Mouse (Mus musculus): Measurements from ENCODE around the gene Abl2. TPM values are rescaled to one million over a fixed set of nuclear protein-coding genes. Genes with fewer than 3 reads are reported as not detected.
"Not testable (repeated sequence)": the region's sequence is repeated elsewhere in the genome, so short reads cannot be mapped to it uniquely, and the experiment has no call there.

Gene Abl2
- total RNA-seq (2014; rRNA removed), result 27.1 and 32.9 TPM in 2 replicates
- polyA plus RNA-seq (2015; fragmentation: Nextera tagmentation; extraction: Ambion mirVana), result 4.4 and 4.5 TPM in 2 replicates

DNA sequence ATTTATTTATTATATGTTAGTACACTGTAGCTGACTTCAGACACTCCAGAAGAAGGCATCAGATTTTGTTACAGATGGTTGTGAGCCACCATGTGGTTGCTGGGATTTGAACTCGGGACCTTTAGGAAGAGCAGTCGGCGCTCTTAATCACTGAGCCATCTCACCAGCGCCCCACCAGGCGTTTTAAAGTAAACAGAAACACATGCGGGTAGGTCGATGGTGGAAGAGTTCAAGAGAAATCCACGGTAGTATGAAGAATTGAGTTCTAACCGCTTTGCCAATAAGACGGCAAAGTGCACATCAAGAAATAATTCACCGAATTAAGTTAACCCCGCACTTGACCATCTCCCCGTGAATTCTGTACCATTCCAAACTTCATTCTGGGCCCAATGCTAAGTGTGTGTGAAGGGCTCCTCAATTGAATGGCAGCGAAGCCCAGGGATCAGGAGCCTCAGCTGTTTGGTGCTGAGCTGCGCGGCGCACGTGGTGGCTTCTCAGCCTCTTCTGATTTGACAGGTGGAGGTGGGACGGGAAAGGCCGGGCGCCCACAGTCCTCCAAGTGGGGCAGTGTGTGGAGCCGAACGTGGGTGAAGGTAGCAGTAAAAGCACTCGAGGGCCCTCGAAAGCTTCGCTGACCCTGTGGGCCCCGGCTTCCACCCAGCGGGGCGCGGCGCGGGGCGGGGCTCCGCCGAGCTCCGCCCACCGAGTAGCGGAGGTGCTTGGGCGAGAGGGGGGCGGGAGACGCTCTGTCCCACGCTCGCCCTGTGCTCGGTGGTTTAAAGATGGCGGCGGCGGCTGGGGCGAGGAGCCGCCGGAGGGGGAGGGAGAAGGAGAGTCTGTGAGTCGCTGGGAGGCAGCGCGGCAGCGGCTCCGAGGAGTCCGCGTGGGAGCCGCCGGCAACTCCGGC lies at the start of gene Abl2:
Abl2 (plus strand) TSS at position 763 of the 907 bp plus-strand sequence.
- peak within 1 kb of the TSS; percentile 99 for H3K27ac ChIP-seq
- H3K9ac ChIP-seq (replicated peaks; ENCODE audit: low read length), result peak within 1 kb of the TSS; percentile 99
- H3K4me2 ChIP-seq (ENCODE audit: low read depth, low read length), result peak within 1 kb of the TSS; percentile 70
- peak within 1 kb of the TSS; percentile 97 for H3K4me3 ChIP-seq (ENCODE audit: low read length)
- peaks cover 7% of the 10 kb centered on the region; the same call in 1 of the 2 replicates for H3K4me1 ChIP-seq (ENCODE audit: insufficient read depth, low read length)
- no peak; the same call in 1 of the 2 replicates for TF ChIP-seq CTCF (IDR thresholded peaks at IDR 0.05; ENCODE audit: low read depth)
- H3K9me3 ChIP-seq (ENCODE audit: low read length), result no peaks in the 10 kb centered on the region
- ATAC-seq, result peak; percentile 97
- H3K27me3 ChIP-seq (ENCODE audit: insufficient read depth, low read length), result no peaks in the 10 kb centered on the region
- 10% methylated on average over 45 of the region's 60 CpGs for WGBS
- DNase-seq (ENCODE audit: low spot score), result peak; percentile 94
- no peaks in the 10 kb centered on the region for H3K36me3 ChIP-seq (ENCODE audit: insufficient read depth, low read length)

DNA sequence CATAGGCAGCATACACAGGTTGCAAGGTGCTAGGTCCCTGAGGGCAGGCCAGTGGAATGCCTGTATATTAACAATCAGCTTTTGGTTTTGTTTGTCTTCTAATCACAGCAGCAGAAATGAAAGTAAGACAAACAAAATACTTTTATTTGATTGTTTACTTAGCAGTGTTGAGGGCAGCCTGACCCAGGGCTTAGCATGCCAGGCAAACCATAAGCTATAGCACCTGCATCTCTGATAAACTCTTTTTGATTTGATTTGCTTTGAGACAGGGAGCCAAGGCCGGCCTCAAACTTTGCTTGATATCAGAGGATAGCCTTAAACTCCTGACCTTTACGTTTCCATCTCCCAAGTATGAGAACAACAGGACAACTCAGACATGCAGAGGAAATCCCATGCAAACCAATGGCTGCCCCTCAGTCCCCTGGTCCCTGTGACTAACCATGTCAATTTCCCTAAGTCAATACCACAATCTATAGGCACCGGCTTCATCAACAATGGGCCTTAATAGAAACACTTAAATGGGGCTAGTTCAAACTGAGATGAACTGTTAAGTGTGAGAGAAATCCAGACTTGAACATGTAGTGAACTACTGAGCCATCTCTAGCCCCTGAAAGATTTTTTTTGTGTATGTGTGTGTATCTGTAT lies 38.3 kb upstream of the Abl2 start:
- Histone ChIP-seq H3K4me2 (ENCODE audit: low read depth, low read length) (no peak overlapping the region), H3K27ac (no peak overlapping the region), H3K4me3 (ENCODE audit: low read length) (no peak overlapping the region), H3K4me1 (ENCODE audit: insufficient read depth, low read length) (no peaks in the 10 kb centered on the region; the same call in 1 of the 2 replicates), H3K9me3 (ENCODE audit: low read length) (no peaks in the 10 kb centered on the region), H3K9ac (replicated peaks; ENCODE audit: low read length) (no peak overlapping the region), H3K36me3 (ENCODE audit: insufficient read depth, low read length) (no peaks in the 10 kb centered on the region), H3K27me3 (ENCODE audit: insufficient read depth, low read length) (no peaks in the 10 kb centered on the region)
- TF ChIP-seq CTCF (IDR thresholded peaks at IDR 0.05; ENCODE audit: low read depth), result no peak
- ATAC-seq (no peak), DNase-seq (ENCODE audit: low spot score) (no peak)
- WGBS, result 89% methylated on average over 3 of the region's 3 CpGs

DNA sequence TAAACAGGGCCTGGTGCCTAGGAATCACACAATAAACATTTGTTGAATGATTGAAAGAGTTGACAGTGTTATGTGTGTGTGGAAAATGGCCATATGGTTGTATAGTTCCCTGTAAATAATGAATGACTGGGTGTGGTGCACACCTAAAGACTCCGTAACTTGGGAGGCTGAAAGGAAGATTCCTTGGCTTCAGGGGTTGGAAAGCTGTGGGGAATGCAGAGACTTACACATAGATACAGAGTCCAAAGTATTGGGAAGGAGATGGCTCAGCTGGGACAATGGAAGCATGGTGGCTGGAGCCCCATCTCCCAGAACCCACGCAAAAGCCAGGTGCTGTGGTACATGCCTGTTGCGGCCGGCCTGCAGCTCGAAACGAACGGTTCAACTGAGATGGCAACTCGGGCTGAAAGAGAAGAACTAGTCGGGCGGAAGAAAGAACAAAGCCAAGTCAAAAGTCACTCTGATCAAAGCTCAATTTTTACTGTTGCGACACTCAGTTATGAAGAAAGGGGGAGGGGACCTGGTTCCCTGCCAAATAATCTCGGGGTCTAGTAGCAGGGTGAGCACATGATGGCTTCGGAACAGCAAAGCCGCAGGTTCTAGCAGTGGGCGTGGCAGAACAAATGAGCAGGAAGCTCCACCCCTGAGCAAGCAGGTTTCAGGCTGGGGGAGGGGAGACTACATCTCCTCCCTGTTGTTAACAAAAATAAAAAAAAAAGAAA lies 36.6 kb upstream of the Abl2 start:
- no peaks in the 10 kb centered on the region for H3K27me3 ChIP-seq (ENCODE audit: insufficient read depth, low read length)
- H3K9me3 ChIP-seq (ENCODE audit: low read length), result no peaks in the 10 kb centered on the region
- H3K9ac ChIP-seq (replicated peaks; ENCODE audit: low read length), result no peak overlapping the region
- no peak overlapping the region for H3K4me3 ChIP-seq (ENCODE audit: low read length)
- TF ChIP-seq CTCF (IDR thresholded peaks at IDR 0.05; ENCODE audit: low read depth), result no peak
- no peak overlapping the region for H3K27ac ChIP-seq
- no peaks in the 10 kb centered on the region for H3K36me3 ChIP-seq (ENCODE audit: insufficient read depth, low read length)
- DNase-seq (ENCODE audit: low spot score), result no peak
- no peak for ATAC-seq
- H3K4me2 ChIP-seq (ENCODE audit: low read depth, low read length), result peak overlapping the region; percentile 37; the same call in 1 of the 2 replicates
- H3K4me1 ChIP-seq (ENCODE audit: insufficient read depth, low read length), result no peaks in the 10 kb centered on the region; the same call in 1 of the 2 replicates
- WGBS, result 31% methylated on average over 15 of the region's 15 CpGs

- not testable (repeated sequence) for H3K9me3 ChIP-seq (ENCODE audit: low read length); DNase-seq (ENCODE audit: low spot score); H3K27ac ChIP-seq; H3K9ac ChIP-seq (replicated peaks; ENCODE audit: low read length); H3K4me3 ChIP-seq (ENCODE audit: low read length); H3K4me2 ChIP-seq (ENCODE audit: low read depth, low read length); H3K27me3 ChIP-seq (ENCODE audit: insufficient read depth, low read length); H3K4me1 ChIP-seq (ENCODE audit: insufficient read depth, low read length); H3K36me3 ChIP-seq (ENCODE audit: insufficient read depth, low read length)
- 0 out of 2 replicates have a peak, but pooled peaks have one; percentile 74 for ATAC-seq
- WGBS, result 96% methylated on average over 21 of the region's 22 CpGs
These were observed 34.7 kb upstream of the Abl2 start, which contains the start of gene Gm10031 for GRCm38 (mm10) chr1:156523842-156524241. Gene Gm10031, plus strand, starts transcription at chr1:156524012.

DNA sequence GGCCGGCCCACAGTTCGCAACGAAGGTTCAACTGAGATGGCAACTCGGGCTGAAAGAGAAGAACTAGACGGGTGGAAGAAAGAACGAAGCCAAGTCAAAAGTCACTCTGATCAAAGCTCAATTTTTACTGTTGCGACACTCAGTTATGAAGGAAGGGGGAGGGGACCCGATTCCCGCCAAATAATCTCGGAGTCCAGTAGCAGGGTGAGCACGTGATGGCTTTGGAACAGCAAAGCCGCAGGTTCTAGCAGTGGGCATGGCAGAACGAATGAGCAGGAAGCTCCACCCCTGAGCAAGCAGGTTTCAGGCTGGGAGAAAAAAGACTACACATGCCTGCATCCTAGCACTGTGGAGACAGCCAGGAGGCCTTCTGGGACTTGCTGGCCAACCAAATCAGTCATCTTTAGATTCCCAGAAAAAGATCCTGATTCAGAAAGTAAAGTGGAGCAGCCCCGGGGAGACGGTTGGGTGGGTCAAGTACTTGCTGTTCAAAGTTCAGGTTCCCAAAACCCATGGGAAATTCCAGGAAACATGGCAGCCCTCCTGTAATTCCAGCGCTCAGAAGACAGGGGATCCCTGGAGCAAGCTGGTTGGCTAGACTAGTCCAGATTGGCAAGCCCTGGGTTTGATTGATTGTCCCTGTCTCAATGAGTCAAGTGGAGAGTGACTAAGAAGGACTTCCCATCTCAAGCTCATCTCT lies 26.0 kb upstream of the Abl2 start:
- not testable (repeated sequence) for DNase-seq (ENCODE audit: low spot score); H3K9me3 ChIP-seq (ENCODE audit: low read length); H3K36me3 ChIP-seq (ENCODE audit: insufficient read depth, low read length); ATAC-seq; H3K27ac ChIP-seq; H3K4me2 ChIP-seq (ENCODE audit: low read depth, low read length); H3K9ac ChIP-seq (replicated peaks; ENCODE audit: low read length); H3K27me3 ChIP-seq (ENCODE audit: insufficient read depth, low read length); H3K4me1 ChIP-seq (ENCODE audit: insufficient read depth, low read length); H3K4me3 ChIP-seq (ENCODE audit: low read length)
- WGBS, result 88% methylated on average over 16 of the region's 16 CpGs

- ATAC-seq (no peak), DNase-seq (ENCODE audit: low spot score) (no peak)
- Histone ChIP-seq H3K4me1 (ENCODE audit: insufficient read depth, low read length) (no peaks in the 10 kb centered on the region), H3K27ac (no peak overlapping the region), H3K27me3 (ENCODE audit: insufficient read depth, low read length) (no peaks in the 10 kb centered on the region), H3K9ac (replicated peaks; ENCODE audit: low read length) (no peak overlapping the region), H3K9me3 (ENCODE audit: low read length) (no peaks in the 10 kb centered on the region), H3K36me3 (ENCODE audit: insufficient read depth, low read length) (no peaks in the 10 kb centered on the region), H3K4me2 (ENCODE audit: low read depth, low read length) (no peak overlapping the region), H3K4me3 (ENCODE audit: low read length) (no peak overlapping the region)
- WGBS, result 80% methylated on average over 3 of the region's 3 CpGs
- no peak for TF ChIP-seq CTCF (IDR thresholded peaks at IDR 0.05; ENCODE audit: low read depth)
These were observed 25.1 kb upstream of the Abl2 start for GRCm38 (mm10) chr1:156533483-156533882.

Measured in hindbrain, postnatal 0 days (tissue).